Mouse (Mus musculus) forebrain, embryonic 13.5 days (tissue): Measurements from ENCODE around the gene Eno1. TPM values are rescaled to one million over a fixed set of nuclear protein-coding genes. Genes with fewer than 3 reads are reported as not detected.
"Not testable (repeated sequence)": the region's sequence is repeated elsewhere in the genome, so short reads cannot be mapped to it uniquely, and the experiment has no call there.

Experiments
- ATAC-seq: fragments of 200-750 bp; cut with Nextera tagmentation; 2 replicates; pipeline ENCODE4 v1.8.0; 2017
- H3K27ac ChIP-seq: fragments of 300-500 bp; sonication (generic); 2 replicates; pipeline ENCODE4 v1.5.1; 2015; ENCODE audit warnings: inconsistent platforms, mild to moderate bottlenecking, moderate library complexity
- H3K27me3 ChIP-seq: fragments of 300-500 bp; sonication (generic); 2 replicates; pipeline ENCODE4 v1.6.1; 2015; ENCODE audit warnings: mild to moderate bottlenecking, inconsistent platforms
- H3K36me3 ChIP-seq: fragments of 300-500 bp; sonication (generic); 2 replicates; pipeline ENCODE4 v1.6.1; 2015; ENCODE audit warnings: mild to moderate bottlenecking, inconsistent platforms; ENCODE audit not compliant: poor library complexity, severe bottlenecking
- H3K4me1 ChIP-seq: fragments of 300-500 bp; sonication (generic); 2 replicates; pipeline ENCODE4 v1.6.1; 2015; ENCODE audit warnings: inconsistent platforms
- H3K4me2 ChIP-seq: fragments of 300-500 bp; sonication (generic); 2 replicates; pipeline ENCODE4 v1.6.1; 2015; ENCODE audit warnings: inconsistent platforms, mild to moderate bottlenecking, moderate library complexity
- H3K4me3 ChIP-seq: fragments of 300-500 bp; sonication (generic); 2 replicates; pipeline ENCODE4 v1.5.1; 2015; ENCODE audit warnings: mild to moderate bottlenecking, inconsistent platforms
- H3K9ac ChIP-seq: fragments of 300-500 bp; sonication (generic); 2 replicates; pipeline ENCODE4 v1.6.1; 2015; ENCODE audit warnings: mild to moderate bottlenecking, inconsistent platforms
- H3K9me3 ChIP-seq: fragments of 300-500 bp; sonication (generic); replicated peaks from 2 replicates; pipeline ENCODE4 v1.6.1; 2016; ENCODE audit warnings: inconsistent platforms
- WGBS: fragments of 180-500 bp; shearing (Covaris S2); methylation state at CpG from one replicate; pipeline ENCODE4 v1.1.7; 2015; 5-methylcytosine and 5-hydroxymethylcytosine counted together
- polyA plus RNA-seq: library from polyadenylated mRNA; unstranded; fragments of >200 nt; fragmentation: Nextera tagmentation; extraction: Ambion mirVana; gene quantifications from 2 replicates; pipeline ENCODE4 v1.2.1, GENCODE M21; 2015

Gene Eno1
- polyA plus RNA-seq, 1 experiment from 2014 or later, result 1,143 TPM

GRCm38 (mm10) chr4:150287463-150287862 lies 50.9 kb downstream of the Eno1 start:
- not testable (repeated sequence) for H3K9me3 ChIP-seq, H3K4me3 ChIP-seq, H3K27ac ChIP-seq, H3K27me3 ChIP-seq, H3K9ac ChIP-seq, ATAC-seq, H3K4me2 ChIP-seq
- H3K4me1 ChIP-seq, result peaks cover 52% of the 10 kb centered on the region
- H3K36me3 ChIP-seq, result peaks cover 16% of the 10 kb centered on the region
- 81% methylated on average over 1 of the region's 1 CpGs for WGBS

GRCm38 (mm10) chr4:150291900-150292299 lies 55.4 kb downstream of the Eno1 start:
- H3K4me2 ChIP-seq, result no peak overlapping the region
- no peaks in the 10 kb centered on the region for H3K27me3 ChIP-seq
- peaks cover 23% of the 10 kb centered on the region for H3K4me1 ChIP-seq
- no peak overlapping the region for H3K4me3 ChIP-seq
- H3K9me3 ChIP-seq, result peaks cover 7% of the 10 kb centered on the region; the same call in 1 of the 2 replicates
- no peak overlapping the region for H3K9ac ChIP-seq
- WGBS, result 97% methylated on average over 3 of the region's 3 CpGs
- H3K36me3 ChIP-seq, result peaks cover 26% of the 10 kb centered on the region
- ATAC-seq, result no peak
- no peak overlapping the region for H3K27ac ChIP-seq

DNA sequence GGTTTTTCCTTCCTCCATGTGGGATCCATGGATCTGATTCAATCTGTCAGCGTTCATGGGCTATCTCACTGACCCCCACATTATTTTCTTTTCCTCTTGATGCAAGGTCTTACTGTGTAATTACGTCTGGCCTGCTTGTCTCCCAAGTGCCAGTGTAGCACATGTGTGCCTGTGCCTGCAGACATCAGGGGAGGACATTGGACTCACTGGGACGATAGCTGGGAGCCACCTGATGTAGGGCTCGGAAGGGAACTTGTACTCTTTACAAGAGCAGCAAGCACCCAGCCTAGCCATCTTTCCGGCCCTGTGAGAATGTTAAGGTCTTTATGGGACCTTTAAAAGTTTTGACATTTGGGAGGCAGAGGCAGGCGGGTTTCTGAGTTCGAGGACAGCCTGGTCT lies 58.3 kb downstream of the Eno1 start:
- whole genome bisulfite sequencing, result 97% methylated on average over 7 of the region's 7 CpGs
- no peak for ATAC-seq
- Histone ChIP-seq H3K9me3 (peaks cover 7% of the 10 kb centered on the region; the same call in 1 of the 2 replicates), H3K27ac (no peak overlapping the region), H3K4me2 (no peak overlapping the region), H3K27me3 (no peaks in the 10 kb centered on the region), H3K36me3 (peaks cover 26% of the 10 kb centered on the region), H3K9ac (no peak overlapping the region), H3K4me1 (0 out of 2 replicates have a peak, but pooled peaks cover under 1% of the 10 kb centered on the region), H3K4me3 (no peak overlapping the region)

DNA sequence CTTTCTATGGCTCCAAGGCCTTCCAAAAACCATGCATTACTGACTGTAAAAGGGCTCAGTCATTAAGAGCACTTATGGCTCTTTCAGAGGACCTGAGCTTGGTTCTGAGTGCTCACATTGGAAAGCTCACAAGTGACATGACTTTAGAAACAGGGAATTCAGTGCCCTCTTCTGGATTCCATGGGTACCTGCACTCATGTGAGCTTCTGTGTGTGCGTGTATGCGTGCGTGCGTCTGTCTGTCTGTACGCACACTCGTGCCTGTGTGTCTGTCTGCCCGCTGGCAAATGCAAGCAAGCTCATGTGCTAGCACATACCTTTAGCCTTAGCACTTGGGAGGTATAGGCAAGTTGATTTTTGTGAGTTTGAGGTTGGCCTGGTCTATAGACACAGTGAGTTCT lies 59.4 kb downstream of the Eno1 start:
- Histone ChIP-seq H3K4me3 (no peak overlapping the region), H3K4me1 (no peaks in the 10 kb centered on the region), H3K9me3 (peaks cover 7% of the 10 kb centered on the region; the same call in 1 of the 2 replicates), H3K4me2 (no peak overlapping the region), H3K27me3 (no peaks in the 10 kb centered on the region), H3K27ac (no peak overlapping the region), H3K9ac (no peak overlapping the region), H3K36me3 (peaks cover 20% of the 10 kb centered on the region)
- ATAC-seq, result no peak
- 97% methylated on average over 7 of the region's 7 CpGs for WGBS

Other genes starting within 250 kb of the Eno1 start
- gene H6pd, start 227.7 kb upstream of the Eno1 start, polyA plus RNA-seq, result 0.98 and 1.4 TPM in 2 replicates
- 0.08 and 0.19 TPM in 2 replicates for gene Gpr157, start 149.4 kb upstream of the Eno1 start, polyA plus RNA-seq
- gene Slc2a5, start 117.4 kb upstream of the Eno1 start, polyA plus RNA-seq, result 1.7 and 1.9 TPM in 2 replicates
- not detected in 2 replicates for gene Slc2a7, start 87.7 kb upstream of the Eno1 start, polyA plus RNA-seq
- gene Car6, start 35.4 kb upstream of the Eno1 start, polyA plus RNA-seq, result 0.16 TPM in 1 of 2 replicates, not detected in the other
- gene Rere, start 44.9 kb downstream of the Eno1 start, polyA plus RNA-seq, result 26.1 and 32.9 TPM in 2 replicates